Mouse (Mus musculus): ENCODE measurements around the gene Ifngr2.

- no peak for TF ChIP-seq USF1 (IDR thresholded peaks at IDR 0.05; ENCODE audit: low read depth)
- no peak for TF ChIP-seq REST (IDR thresholded peaks at IDR 0.05; ENCODE audit: insufficient read depth, insufficient read length)
- TF ChIP-seq POLR2A (IDR thresholded peaks at IDR 0.05; ENCODE audit: insufficient read length, low read depth), result no peak
- TF ChIP-seq TCF12 (IDR thresholded peaks at IDR 0.05; ENCODE audit: insufficient read depth, poor library complexity, severe bottlenecking), result no peak
- no peak for TF ChIP-seq MAX (IDR thresholded peaks at IDR 0.05; ENCODE audit: low read depth)
- TF ChIP-seq CEBPB (IDR thresholded peaks at IDR 0.05; ENCODE audit: insufficient read depth, poor library complexity, severe bottlenecking), result no peak
- TF ChIP-seq TCF3 (IDR thresholded peaks at IDR 0.05; ENCODE audit: insufficient read length, low read depth), result no peak
- TF ChIP-seq E2F4 (IDR thresholded peaks at IDR 0.05; ENCODE audit: insufficient read depth), result no peak
- TF ChIP-seq MYOD1 (IDR thresholded peaks at IDR 0.05; ENCODE audit: control insufficient read depth in 1 of 3, insufficient read length in 2 of 3, low read depth in 2 of 3), result no peak
Observed at GRCm38 (mm10) chr16:91541573-91542081, 5.2 kb upstream of the Ifngr2 start.

Measured in myocyte (in vitro differentiated cells).